Mouse (Mus musculus) heart, postnatal 0 days (tissue): Measurements from ENCODE around the gene Dpep3.

ENCODE experiments used
- CTCF ChIP-seq: IDR thresholded peaks from 2 replicates; pipeline ENCODE4 v1.5.1; 2016; ENCODE audit warnings: antibody characterized with exemption, control low read depth, low read depth
- EP300 ChIP-seq: IDR thresholded peaks from 2 replicates; pipeline ENCODE4 v1.6.1; 2016; ENCODE audit warnings: antibody characterized with exemption, low read depth

DNA sequence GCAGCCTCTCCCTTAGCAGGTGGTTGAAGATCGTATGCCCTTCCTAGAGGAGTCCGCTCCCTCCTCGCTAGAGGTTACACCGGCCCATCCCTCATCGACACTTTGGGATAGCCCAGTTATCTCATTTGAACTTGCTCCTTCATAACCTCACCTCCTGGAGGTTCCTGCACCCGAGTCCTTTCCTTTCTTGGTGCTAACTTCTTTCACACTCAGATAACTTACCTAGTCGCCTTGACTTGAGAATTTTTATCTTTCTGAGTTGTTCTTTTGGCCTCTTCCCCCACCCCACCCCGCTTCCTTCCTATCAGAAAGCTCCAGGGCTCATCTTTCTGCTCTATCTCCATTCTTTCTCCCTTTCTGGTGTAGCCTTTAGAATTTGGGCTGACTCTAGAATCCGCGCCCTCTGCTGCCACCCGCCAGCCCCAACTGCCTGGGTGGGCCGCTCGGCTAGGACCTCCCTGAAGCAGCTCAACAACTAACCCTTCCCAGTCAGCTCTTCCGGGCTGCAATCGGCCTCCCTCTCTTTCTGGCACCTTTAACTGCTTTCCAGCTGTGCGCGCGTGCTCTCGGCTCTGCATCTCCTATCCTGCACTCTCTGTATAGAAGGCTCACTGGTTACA, 12.4 kb downstream of the Dpep3 start:
- TF ChIP-seq CTCF (no peak), EP300 (no peak)
